Mouse (Mus musculus) urinary bladder, postnatal 25 days (tissue): ENCODE results near the gene Stmnd1.
"Not testable (repeated sequence)": the region's sequence is repeated elsewhere in the genome, so short reads cannot be mapped to it uniquely, and the experiment has no call there.

Experiments
- DNase-seq: peaks from one replicate; pipeline ENCODE4 v3.0.0; 2022; ENCODE audit warnings: low spot score

The Stmnd1 gene

GRCm38 (mm10) chr13:46290537-46290936 lies 17.0 kb downstream of the Stmnd1 start:
- DNase-seq = no peak

DNA sequence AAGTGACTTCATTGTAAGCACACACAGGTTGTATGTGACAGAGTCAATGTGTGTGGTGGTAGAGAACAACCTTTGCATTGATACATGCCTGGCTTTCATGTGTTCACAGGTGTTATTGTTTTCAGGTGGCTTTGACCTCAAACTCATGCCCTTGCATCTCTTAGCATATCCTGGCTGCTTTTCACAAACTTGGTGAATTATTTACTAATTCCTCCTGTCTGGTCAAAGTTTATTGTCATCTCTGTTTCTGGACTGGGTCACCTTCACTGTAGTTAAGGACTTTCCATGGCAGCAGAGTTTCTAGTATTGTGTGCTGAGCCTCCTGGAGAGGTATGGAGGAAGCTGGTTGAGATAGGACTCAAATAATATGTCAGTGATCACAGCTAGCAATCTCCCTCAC lies 20.8 kb downstream of the Stmnd1 start:
- no peak for DNase-seq

GRCm38 (mm10) chr13:46297701-46298100 lies 24.2 kb downstream of the Stmnd1 start:
- DNase-seq = no peak

DNA sequence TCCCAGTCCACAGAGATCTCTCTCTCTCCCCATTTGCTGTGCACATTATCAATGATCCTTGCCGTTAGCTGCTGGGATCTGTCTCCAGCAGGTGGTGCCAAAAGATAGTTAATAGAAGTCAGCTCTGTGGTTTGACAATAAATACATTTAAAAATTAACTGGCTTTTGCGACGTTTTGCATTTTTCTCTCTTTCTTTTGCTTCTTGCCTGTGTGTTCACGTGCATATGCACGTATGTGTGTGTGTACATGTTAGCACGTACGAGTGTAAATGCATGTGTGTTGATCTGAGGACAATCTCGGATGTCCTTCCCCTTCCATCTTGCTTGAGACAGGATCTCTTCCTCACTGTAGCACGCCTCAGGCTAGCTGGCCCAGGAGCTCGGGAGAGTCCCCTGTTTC lies 37.3 kb downstream of the Stmnd1 start:
- peak; percentile 43 for DNase-seq

DNA sequence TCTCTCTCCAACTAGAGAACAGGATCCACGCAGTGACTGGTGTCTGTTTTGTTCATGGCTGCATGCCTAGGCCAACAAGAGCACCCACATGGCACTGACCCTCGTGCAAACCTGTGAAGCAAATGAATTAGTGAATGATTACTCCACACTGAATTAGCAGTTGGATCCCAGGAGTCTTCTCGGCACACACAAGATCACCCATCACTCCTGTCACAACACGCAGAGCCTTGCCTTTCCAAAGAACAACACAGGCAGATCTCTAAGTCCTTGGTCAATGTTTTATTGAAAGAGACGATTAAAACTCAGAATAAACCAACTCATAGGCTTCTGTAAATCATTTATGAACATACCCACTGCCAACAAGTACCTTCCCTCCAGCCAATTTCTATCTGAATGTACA lies 39.7 kb downstream of the Stmnd1 start:
- no peak for DNase-seq

- DNase-seq = no peak
These were observed 41.6 kb downstream of the Stmnd1 start for GRCm38 (mm10) chr13:46315165-46315564.

GRCm38 (mm10) chr13:46326351-46326985 lies 52.9 kb downstream of the Stmnd1 start:
- DNase-seq = no peak

GRCm38 (mm10) chr13:46335020-46335419 lies 61.5 kb downstream of the Stmnd1 start:
- no peak for DNase-seq

DNA sequence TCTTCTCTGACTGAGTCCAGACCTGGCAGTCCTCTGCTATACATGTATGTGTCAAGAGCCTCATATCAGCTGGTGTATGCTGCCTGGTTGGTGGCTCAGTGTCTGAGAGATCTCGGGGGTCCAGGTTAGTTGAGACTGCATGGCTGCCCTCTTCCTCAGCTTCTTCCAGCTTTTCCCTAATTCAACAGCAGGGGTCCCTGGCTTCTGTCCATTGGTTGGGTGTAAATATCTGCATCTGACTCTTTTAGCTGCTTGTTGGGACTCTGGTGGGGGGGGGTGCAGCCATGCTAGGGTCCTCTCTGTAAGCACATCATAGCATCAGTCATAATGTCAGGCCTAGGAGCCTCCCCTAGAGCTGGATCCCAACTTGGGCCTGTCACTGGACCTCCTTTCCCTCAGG lies 62.8 kb downstream of the Stmnd1 start:
- not testable (repeated sequence) for DNase-seq

DNA sequence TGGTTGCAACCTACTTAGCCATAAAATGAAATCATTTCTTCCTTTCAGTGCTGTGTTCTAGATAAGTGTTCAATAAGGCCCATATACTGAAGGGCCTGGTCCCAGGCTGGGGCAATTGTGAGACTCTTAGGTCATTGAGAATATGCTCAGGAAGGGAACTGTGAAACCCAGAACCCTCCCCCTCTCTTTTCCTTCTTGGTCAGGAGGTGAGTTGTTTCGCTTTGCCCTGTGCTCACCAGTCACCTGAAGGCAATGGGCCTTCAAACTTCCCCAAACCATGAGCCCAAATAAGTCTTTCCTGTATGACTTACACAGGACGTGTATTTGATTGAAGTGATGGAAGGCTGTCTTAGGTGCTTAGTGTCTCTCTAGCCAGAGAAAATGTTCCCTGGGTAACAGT lies 64.3 kb downstream of the Stmnd1 start:
- DNase-seq = no peak

GRCm38 (mm10) chr13:46339954-46340353 lies 66.4 kb downstream of the Stmnd1 start:
- no peak for DNase-seq

GRCm38 (mm10) chr13:46340583-46340982 lies 67.1 kb downstream of the Stmnd1 start:
- DNase-seq = no peak

DNA sequence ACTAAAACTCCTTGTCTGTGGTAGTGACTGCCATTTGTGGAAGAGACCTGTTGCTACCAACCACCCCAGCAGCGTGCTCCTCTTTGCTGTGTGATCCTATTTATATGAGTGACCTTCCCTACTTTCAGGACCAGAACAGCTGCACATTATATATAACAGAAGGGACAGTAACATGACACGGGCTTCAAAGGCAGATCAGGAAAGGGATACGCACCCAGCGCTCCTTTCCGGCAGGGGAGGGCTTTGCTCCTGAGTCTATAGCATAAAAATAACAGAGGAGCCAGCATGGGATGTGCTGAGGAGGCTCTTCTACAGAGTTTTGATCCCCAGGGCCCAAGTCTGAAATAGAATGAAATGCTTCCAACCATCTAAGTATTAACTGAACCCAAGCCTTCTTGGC lies 67.9 kb downstream of the Stmnd1 start:
- no peak for DNase-seq

GRCm38 (mm10) chr13:46343226-46343625 lies 69.7 kb downstream of the Stmnd1 start:
- DNase-seq = no peak

- no peak for DNase-seq
These were observed 73.5 kb downstream of the Stmnd1 start for GRCm38 (mm10) chr13:46346830-46347512.

- DNase-seq = no peak
These were observed 76.1 kb downstream of the Stmnd1 start for GRCm38 (mm10) chr13:46349664-46350063.
